Mouse (Mus musculus) stomach, embryonic 14.5 days (tissue): ENCODE measurements around the gene Ica1l. TPM values are rescaled to one million over a fixed set of nuclear protein-coding genes. Genes with fewer than 3 reads are reported as not detected.
A peak's percentile ranks its signal among the peaks of the same experiment; 100 is the strongest.
"Not testable (repeated sequence)": the region's sequence is repeated elsewhere in the genome, so short reads cannot be mapped to it uniquely, and the experiment has no call there.

Experiments
- ATAC-seq: fragments of 200-750 bp; cut with Nextera tagmentation; 2 replicates; pipeline ENCODE4 v1.8.0; 2017; ENCODE audit warnings: low read depth, moderate TSS enrichment; ENCODE audit not compliant: insufficient number of reproducible peaks, insufficient read depth, low FRiP score
- H3K27ac ChIP-seq: fragments of 300-500 bp; sonication (generic); 2 replicates; pipeline ENCODE4 v1.5.1; 2014; ENCODE audit warnings: mild to moderate bottlenecking, low read length, moderate library complexity, mixed read lengths
- H3K27me3 ChIP-seq: fragments of 300-500 bp; sonication (generic); 2 replicates; pipeline ENCODE4 v1.6.1; 2014; ENCODE audit warnings: low read length, control low read depth, mixed read lengths; ENCODE audit not compliant: control insufficient read depth, insufficient read depth
- H3K36me3 ChIP-seq: fragments of 300-500 bp; sonication (generic); 2 replicates; pipeline ENCODE4 v1.6.1; 2014; ENCODE audit warnings: mild to moderate bottlenecking, control low read depth, low read length, moderate library complexity, mixed read lengths; ENCODE audit not compliant: control insufficient read depth, insufficient read depth
- H3K4me1 ChIP-seq: fragments of 300-500 bp; sonication (generic); 2 replicates; pipeline ENCODE4 v1.6.1; 2014; ENCODE audit warnings: low read length, control low read depth, mixed read lengths; ENCODE audit not compliant: control insufficient read depth, insufficient read depth
- H3K4me2 ChIP-seq: fragments of 300-500 bp; sonication (generic); replicated peaks from 2 replicates; pipeline ENCODE4 v1.6.1; 2014; ENCODE audit warnings: low read depth, low read length, control low read depth
- H3K4me3 ChIP-seq: fragments of 300-500 bp; sonication (generic); 2 replicates; pipeline ENCODE4 v1.5.1; 2014; ENCODE audit warnings: low read depth, low read length, control low read depth
- H3K9ac ChIP-seq: fragments of 300-500 bp; sonication (generic); replicated peaks from 2 replicates; pipeline ENCODE4 v1.6.1; 2014; ENCODE audit warnings: low read depth, mild to moderate bottlenecking, control low read depth, low read length, moderate library complexity, mixed read lengths
- H3K9me3 ChIP-seq: fragments of 300-500 bp; sonication (generic); 2 replicates; pipeline ENCODE4 v1.6.1; 2016; ENCODE audit warnings: low read depth, low read length, control low read depth; ENCODE audit not compliant: control insufficient read depth
- WGBS: fragments of 180-500 bp; shearing (Covaris S2); extraction: QIAGEN DNeasy Blood & Tissue Kit; methylation state at CpG from one replicate; pipeline ENCODE4 v1.1.7; 2014; 5-methylcytosine and 5-hydroxymethylcytosine counted together
- polyA plus RNA-seq: library from polyadenylated mRNA; unstranded; fragments of >200 nt; fragmentation: Nextera tagmentation; extraction: Ambion mirVana; gene quantifications from 2 replicates; pipeline ENCODE4 v1.2.1, GENCODE M21; 2014

Ica1l gene
- 0.87 and 1.4 TPM in 2 replicates for polyA plus RNA-seq

DNA sequence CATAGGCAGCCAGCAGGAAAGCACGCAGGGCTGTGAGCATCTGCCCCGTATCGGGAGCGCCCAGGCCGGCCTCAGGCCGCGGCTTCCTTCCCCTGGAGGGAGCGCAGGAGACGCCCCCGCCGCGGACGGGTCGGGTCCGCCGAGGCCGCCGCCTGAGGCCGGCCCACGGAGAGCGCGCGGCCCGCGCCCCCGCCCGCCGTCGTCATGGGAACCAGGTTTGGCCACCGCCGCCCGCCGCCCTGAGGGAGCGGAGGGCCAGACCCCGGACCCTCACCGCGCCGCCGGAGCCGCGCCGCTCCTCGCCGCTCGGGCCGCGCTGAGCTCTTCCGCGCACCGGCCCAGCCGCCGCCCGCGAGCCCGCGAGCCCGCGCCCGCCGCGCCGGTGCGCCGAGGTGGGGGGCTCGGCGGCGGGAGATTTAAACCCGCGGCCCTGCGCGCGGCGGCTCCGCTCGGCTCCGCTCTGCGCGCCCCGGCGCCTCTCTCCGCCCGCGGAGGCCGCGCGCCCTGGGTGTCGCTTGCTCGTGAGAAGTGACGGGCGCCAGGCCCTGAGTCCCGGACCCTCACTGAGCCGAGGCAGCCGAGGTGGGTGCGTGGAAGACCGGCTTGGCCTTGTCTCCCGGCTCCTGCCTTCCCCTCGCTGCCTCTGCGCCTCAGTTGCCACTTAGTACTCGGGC, at the start of gene Ica1l:
Gene Ica1l, minus strand, starts transcription at position 389 of the 674 bp plus-strand sequence.
- H3K4me2 ChIP-seq = peak within 1 kb of the TSS; percentile 95
- H3K27ac ChIP-seq = no peak within 1 kb of the TSS
- peak within 1 kb of the TSS; percentile 61 for H3K4me3 ChIP-seq
- ATAC-seq = peak; percentile 80
- H3K4me1 ChIP-seq = no peaks in the 10 kb centered on the region
- under 1% methylated on average over 77 of the region's 99 CpGs for WGBS
- H3K9me3 ChIP-seq = no peaks in the 10 kb centered on the region
- H3K36me3 ChIP-seq = no peaks in the 10 kb centered on the region
- 0 out of 2 replicates have a peak, but pooled peaks cover 4% of the 10 kb centered on the region for H3K27me3 ChIP-seq
- peak within 1 kb of the TSS; percentile 42 for H3K9ac ChIP-seq

DNA sequence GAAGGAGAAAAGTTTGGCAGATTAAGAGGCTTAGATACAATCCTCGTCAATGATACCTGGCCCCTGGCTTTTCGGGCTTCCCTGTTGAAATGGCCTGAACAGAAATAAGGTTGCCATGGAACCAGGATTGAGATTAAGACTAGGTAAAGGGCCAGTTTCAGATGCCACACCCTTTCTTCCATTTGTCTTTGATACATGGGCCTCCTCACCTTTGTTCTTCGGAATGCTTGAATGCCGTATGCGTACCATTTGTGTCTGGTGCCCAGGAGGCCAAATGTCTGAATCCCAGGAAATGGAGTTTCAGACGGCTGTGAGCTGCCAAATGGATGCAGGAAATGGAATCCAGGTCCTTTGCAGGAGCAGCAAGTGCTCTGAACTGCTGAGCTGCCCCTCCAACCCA, 33.4 kb upstream of the Ica1l start:
- Histone ChIP-seq H3K9ac (no peak overlapping the region), H3K4me3 (no peak overlapping the region), H3K9me3 (no peaks in the 10 kb centered on the region), H3K27me3 (no peaks in the 10 kb centered on the region), H3K27ac (no peak overlapping the region), H3K4me1 (no peaks in the 10 kb centered on the region), H3K4me2 (no peak overlapping the region), H3K36me3 (peaks cover 16% of the 10 kb centered on the region)
- no peak for ATAC-seq
- WGBS = 87% methylated on average over 6 of the region's 6 CpGs

DNA sequence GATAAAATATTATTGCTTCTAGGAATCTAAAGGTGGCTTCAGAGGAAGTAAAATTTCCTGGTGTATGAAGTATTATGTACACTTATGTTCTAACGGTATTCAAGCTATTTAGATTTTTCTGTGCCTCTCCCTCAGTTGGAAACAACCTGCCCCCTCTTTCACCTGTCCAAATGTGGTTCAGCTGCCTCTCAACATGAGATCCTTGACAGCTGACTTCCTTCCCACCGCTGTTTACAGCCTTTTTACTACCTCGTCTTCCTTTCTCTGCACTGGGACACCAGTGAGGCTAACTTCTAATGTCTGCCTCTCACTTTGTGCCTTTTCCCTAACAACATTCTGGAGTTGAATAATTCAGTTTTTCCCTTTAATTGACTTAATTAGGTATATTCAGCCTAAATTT, 32.6 kb upstream of the Ica1l start:
- no peaks in the 10 kb centered on the region for H3K27me3 ChIP-seq
- 82% methylated on average over 3 of the region's 3 CpGs for WGBS
- no peak overlapping the region for H3K4me2 ChIP-seq
- H3K4me3 ChIP-seq = no peak overlapping the region
- no peaks in the 10 kb centered on the region for H3K4me1 ChIP-seq
- no peaks in the 10 kb centered on the region for H3K9me3 ChIP-seq
- H3K36me3 ChIP-seq = peaks cover 16% of the 10 kb centered on the region
- H3K9ac ChIP-seq = no peak overlapping the region
- H3K27ac ChIP-seq = no peak overlapping the region
- no peak for ATAC-seq

DNA sequence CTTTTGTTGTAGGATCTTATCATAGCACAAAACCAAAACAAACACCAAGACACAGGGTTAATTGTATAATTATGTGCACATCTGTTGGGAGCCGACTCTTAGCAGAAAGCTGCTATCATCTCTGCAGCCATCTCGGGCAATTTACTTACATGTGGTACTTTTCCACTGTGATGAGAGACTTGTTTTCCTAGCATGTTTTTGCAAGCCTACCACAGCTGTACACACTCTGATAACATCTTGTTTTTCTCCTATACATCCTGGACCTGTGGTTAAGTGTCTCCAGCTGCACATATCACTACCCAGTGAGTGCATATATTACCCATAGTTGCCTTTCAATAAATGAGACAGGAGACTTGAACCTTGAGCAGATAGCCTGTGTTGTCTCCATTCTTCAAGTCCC, 32.0 kb upstream of the Ica1l start:
- no peak overlapping the region for H3K9ac ChIP-seq
- no peak overlapping the region for H3K4me2 ChIP-seq
- ATAC-seq = no peak
- peaks cover 13% of the 10 kb centered on the region for H3K36me3 ChIP-seq
- H3K27me3 ChIP-seq = no peaks in the 10 kb centered on the region
- H3K4me1 ChIP-seq = no peaks in the 10 kb centered on the region
- H3K27ac ChIP-seq = no peak overlapping the region
- 78% methylated on average over 2 of the region's 2 CpGs for WGBS
- no peaks in the 10 kb centered on the region for H3K9me3 ChIP-seq
- no peak overlapping the region for H3K4me3 ChIP-seq

DNA sequence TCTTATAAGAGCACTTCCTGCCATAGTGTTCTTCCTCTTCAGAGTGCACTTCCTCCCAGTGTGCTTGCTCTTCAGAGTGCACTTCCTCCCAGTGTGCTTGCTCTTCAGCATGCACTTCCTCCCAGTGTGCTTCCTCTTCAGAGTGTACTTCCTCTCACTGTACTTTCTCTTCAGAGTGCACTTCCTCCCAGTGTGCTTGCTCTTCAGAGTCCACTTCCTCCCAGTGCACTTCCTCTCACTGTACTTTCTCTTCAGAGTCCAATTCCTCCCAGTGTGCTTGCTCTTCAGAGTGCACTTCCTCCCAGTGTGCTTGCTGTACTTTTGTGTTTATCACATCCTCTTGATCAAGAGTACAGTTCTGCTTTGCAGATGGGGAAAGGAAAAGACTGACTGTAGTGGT, 27.7 kb upstream of the Ica1l start:
- not testable (repeated sequence) for H3K27ac ChIP-seq, H3K4me2 ChIP-seq, H3K36me3 ChIP-seq, ATAC-seq, H3K9ac ChIP-seq, H3K9me3 ChIP-seq, H3K27me3 ChIP-seq, H3K4me1 ChIP-seq, H3K4me3 ChIP-seq

DNA sequence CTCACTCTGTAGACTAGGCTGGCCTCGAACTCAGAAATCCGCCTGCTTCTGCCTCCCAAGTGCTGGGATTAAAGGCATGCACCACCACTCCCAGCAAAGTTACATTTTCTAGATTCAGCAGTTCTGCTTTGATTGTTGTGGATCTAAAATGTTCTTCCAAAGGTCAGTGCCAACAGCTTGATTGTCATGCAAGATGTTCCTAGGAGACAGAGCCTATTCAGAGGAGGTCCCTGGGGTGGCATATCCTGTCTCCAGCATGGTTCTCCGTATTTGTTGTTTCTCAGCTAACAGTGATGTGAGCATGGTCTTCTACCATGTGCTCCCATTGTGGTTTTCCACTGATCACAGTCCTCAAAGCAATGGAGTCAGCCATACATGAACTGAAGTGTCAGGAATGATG, 13.3 kb upstream of the Ica1l start:
- Histone ChIP-seq H3K27me3 (no peaks in the 10 kb centered on the region), H3K9ac (no peak overlapping the region), H3K36me3 (no peaks in the 10 kb centered on the region), H3K4me3 (no peak overlapping the region), H3K9me3 (no peaks in the 10 kb centered on the region), H3K4me2 (no peak overlapping the region), H3K27ac (no peak overlapping the region), H3K4me1 (no peaks in the 10 kb centered on the region)
- WGBS = 89% methylated on average over 3 of the region's 3 CpGs
- no peak for ATAC-seq

DNA sequence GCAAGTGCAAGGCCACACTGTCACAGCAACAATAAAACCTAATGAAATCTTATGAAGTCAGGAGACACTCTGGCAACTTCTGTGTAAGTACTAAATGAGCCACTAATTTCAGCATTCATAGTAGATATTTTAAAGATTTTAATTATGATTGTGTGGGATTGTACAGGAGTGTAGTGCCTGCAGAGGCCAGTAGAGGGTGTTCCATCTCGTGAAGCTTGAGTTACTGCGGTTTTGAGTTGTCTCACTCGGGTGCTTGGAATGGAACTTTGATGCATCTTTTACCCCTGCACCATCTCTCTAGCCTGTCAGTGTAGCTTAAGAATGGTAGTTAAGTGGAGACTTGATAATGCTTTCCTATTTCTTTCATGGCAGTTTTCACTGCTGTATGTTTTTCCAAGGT, 11.7 kb upstream of the Ica1l start:
- ATAC-seq = no peak
- H3K9me3 ChIP-seq = no peaks in the 10 kb centered on the region
- no peak overlapping the region for H3K9ac ChIP-seq
- no peaks in the 10 kb centered on the region for H3K27me3 ChIP-seq
- H3K4me3 ChIP-seq = no peak overlapping the region
- H3K4me1 ChIP-seq = no peaks in the 10 kb centered on the region
- H3K27ac ChIP-seq = no peak overlapping the region
- WGBS = 39% methylated on average over 3 of the region's 3 CpGs
- no peaks in the 10 kb centered on the region for H3K36me3 ChIP-seq
- H3K4me2 ChIP-seq = no peak overlapping the region

DNA sequence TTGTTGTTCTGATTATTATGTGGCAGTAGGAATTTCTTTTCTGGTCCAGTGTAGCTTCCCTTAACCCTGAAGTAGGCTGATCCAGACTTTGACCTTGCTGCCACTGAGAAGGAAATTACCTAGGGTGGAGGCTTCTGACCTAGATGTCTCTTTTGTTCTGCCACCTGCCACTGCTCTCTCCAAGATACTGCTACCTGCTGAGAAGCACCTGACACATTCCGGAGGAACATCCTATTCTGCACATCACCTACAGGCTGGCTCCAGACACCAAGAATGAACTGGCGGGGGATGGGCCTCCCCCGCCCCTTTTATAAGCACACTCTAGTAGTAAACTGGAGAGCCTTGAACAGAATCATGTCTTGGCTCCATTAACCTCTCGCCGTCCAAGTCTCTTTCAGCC, 4.5 kb upstream of the Ica1l start:
- H3K4me1 ChIP-seq, H3K4me3 ChIP-seq, H3K36me3 ChIP-seq, ATAC-seq, H3K9me3 ChIP-seq, H3K4me2 ChIP-seq, H3K27ac ChIP-seq, H3K27me3 ChIP-seq, H3K9ac ChIP-seq: not testable (repeated sequence)
- WGBS = 96% methylated on average over 5 of the region's 5 CpGs

DNA sequence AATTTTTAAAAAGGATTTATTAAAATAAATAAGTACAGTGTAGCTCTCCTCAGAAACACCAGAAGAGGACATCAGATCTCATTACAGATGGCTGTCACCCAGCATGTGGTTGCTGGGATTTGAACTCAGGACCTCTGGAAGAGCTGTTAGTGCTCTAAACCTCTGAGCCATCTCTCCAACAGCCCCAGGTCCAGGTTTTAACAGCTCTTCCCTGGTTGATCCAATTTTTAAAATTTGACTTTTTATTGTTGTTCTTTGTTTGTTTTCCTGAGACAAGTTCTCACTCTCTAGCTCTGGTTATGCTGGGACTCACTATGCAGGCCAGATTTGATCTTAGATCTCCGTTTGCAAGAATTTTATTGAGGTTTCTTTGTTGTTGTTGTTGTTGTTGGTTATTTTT, 1.6 kb upstream of the Ica1l start:
- H3K27me3 ChIP-seq = 0 out of 2 replicates have a peak, but pooled peaks cover 4% of the 10 kb centered on the region
- H3K27ac ChIP-seq = no peak overlapping the region
- H3K9me3 ChIP-seq = no peaks in the 10 kb centered on the region
- no peak overlapping the region for H3K9ac ChIP-seq
- H3K4me3 ChIP-seq = no peak overlapping the region
- no peak for ATAC-seq
- 88% methylated on average over 1 of the region's 1 CpGs for WGBS
- no peaks in the 10 kb centered on the region for H3K4me1 ChIP-seq
- H3K4me2 ChIP-seq = no peak overlapping the region
- H3K36me3 ChIP-seq = no peaks in the 10 kb centered on the region
